Mouse (Mus musculus) limb, embryonic 12.5 days (tissue): Measurements from ENCODE around the gene March7. TPM values are rescaled to one million over a fixed set of nuclear protein-coding genes. Genes with fewer than 3 reads are reported as not detected.

Source experiments
- ATAC-seq: fragments of 200-750 bp; cut with Nextera tagmentation; 2 replicates; pipeline ENCODE4 v1.8.0; 2017; ENCODE audit warnings: low read depth, moderate TSS enrichment; ENCODE audit not compliant: insufficient number of reproducible peaks, insufficient read depth, low FRiP score, low TSS enrichment
- H3K27ac ChIP-seq: fragments of 300-500 bp; sonication (generic); 2 replicates; pipeline ENCODE4 v1.5.1; 2016; ENCODE audit warnings: mild to moderate bottlenecking, moderate library complexity
- H3K27me3 ChIP-seq: fragments of 300-500 bp; sonication (generic); 2 replicates; pipeline ENCODE4 v1.6.1; 2016; ENCODE audit warnings: mild to moderate bottlenecking, moderate library complexity
- H3K36me3 ChIP-seq: fragments of 300-500 bp; sonication (generic); 2 replicates; pipeline ENCODE4 v1.6.1; 2016; ENCODE audit warnings: mild to moderate bottlenecking, moderate library complexity
- H3K4me1 ChIP-seq: fragments of 300-500 bp; sonication (generic); replicated peaks from 2 replicates; pipeline ENCODE4 v1.6.1; 2016
- H3K4me2 ChIP-seq: fragments of 300-500 bp; sonication (generic); 2 replicates; pipeline ENCODE4 v1.6.1; 2016; ENCODE audit warnings: mild to moderate bottlenecking, moderate library complexity
- H3K4me3 ChIP-seq: fragments of 300-500 bp; sonication (generic); replicated peaks from 2 replicates; pipeline ENCODE4 v1.5.1; 2016; ENCODE audit warnings: mild to moderate bottlenecking
- H3K9ac ChIP-seq: fragments of 300-500 bp; sonication (generic); replicated peaks from 2 replicates; pipeline ENCODE4 v1.6.1; 2016; ENCODE audit warnings: mild to moderate bottlenecking, moderate library complexity
- H3K9me3 ChIP-seq: fragments of 300-500 bp; sonication (generic); 2 replicates; pipeline ENCODE4 v1.6.1; 2016; ENCODE audit warnings: mild to moderate bottlenecking, moderate library complexity
- whole genome bisulfite sequencing: fragments of 180-500 bp; shearing (Covaris S2); methylation state at CpG from one replicate; pipeline ENCODE4 v1.1.7; 2016; 5-methylcytosine and 5-hydroxymethylcytosine counted together
- polyA plus RNA-seq: library from polyadenylated mRNA; unstranded; fragments of >200 nt; fragmentation: Nextera tagmentation; extraction: Ambion mirVana; gene quantifications from 2 replicates; pipeline ENCODE4 v1.2.1, GENCODE M21; 2016

Gene March7
- 93.3 and 104 TPM in 2 replicates for polyA plus RNA-seq

DNA sequence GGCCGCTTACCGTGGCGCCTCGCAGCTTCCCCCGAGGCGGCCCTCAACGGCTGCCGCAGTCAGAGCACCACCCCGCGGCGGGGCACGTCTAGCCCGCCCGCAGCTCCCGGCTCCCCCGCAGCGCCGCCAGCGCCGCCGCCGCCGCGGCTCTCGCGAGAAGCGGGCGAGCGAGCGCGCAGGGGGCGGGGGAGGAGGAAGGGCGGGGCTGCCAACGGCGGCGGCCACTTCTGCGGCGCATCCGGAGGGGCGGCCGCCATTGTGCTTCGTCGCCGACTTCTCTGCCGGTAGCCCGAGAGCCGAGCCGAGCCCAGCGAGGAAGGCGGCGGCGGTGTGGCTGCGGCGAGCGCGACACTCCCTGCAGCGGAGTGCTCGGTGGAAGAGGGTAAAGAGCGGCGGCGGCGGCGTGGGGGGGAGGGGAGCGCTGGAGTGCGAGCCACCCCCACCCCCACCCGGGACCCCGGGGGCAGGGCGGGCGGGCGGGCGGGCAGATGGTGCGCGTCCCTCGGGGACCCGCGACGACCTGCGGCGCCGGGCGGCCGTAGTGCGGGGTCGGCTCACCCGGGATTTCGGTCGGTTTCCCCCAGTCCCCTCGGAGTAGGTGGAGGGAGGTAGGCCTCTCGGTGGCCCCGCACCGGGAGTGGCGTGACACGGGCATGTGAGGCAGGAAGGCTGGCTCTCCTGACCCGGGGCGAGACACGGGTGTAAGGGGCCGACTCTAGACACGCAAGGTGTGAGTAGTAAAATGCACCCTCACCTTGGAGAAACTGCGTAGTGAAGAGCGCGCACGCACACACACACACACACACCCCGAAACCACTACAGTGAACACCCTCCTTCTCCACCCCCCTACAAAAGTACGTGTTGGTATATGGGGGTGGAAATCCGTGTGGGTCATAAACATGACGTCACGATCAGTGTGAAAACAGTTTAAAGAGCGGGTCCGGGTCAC, at the start of gene March7, which contains the start of gene Baz2b:
March7 (plus strand) TSS at position 185 of the 949 bp plus-strand sequence.
Baz2b (minus strand) TSS at position 137 of the 949 bp plus-strand sequence.
- Histone ChIP-seq H3K27ac (peak within 1 kb of the TSS; percentile 93), H3K36me3 (peaks cover 32% of the 10 kb centered on the region; the same call in 1 of the 2 replicates), H3K27me3 (no peaks in the 10 kb centered on the region), H3K9ac (peak within 1 kb of the TSS; percentile 96), H3K4me3 (peak within 1 kb of the TSS; percentile 93), H3K4me1 (peaks cover 25% of the 10 kb centered on the region), H3K4me2 (peak within 1 kb of the TSS; percentile 77), H3K9me3 (no peaks in the 10 kb centered on the region)
- peak; percentile 85 for ATAC-seq
- under 1% methylated on average over 71 of the region's 109 CpGs for WGBS

DNA sequence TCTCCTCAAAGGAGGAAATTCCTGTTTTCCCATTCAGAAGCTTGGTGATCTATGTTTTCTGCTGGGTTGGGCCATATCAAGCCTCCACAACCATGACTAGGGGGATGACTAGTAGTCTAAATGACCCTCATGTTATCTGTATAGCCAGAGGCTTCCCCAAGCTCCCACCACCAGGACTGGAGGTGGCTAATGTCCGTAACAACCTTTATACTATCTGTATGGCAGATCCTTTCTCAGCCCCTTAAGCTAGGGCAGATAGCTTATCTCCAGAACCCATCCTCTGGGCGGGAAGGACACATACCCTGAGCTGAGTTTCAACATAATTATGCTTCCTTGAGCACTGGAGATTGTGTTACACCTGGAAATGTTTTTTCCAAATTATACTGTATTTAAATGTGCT, 45.9 kb upstream of the March7 start:
- no peak overlapping the region for H3K9ac ChIP-seq
- no peak overlapping the region for H3K4me2 ChIP-seq
- no peak for ATAC-seq
- 0 out of 2 replicates have a peak, but pooled peaks cover 1% of the 10 kb centered on the region for H3K9me3 ChIP-seq
- H3K27ac ChIP-seq: no peak overlapping the region
- 0 out of 2 replicates have a peak, but pooled peaks cover under 1% of the 10 kb centered on the region for H3K36me3 ChIP-seq
- H3K4me3 ChIP-seq: no peak overlapping the region
- 82% methylated on average over 2 of the region's 2 CpGs for WGBS
- no peaks in the 10 kb centered on the region for H3K27me3 ChIP-seq
- no peaks in the 10 kb centered on the region for H3K4me1 ChIP-seq

DNA sequence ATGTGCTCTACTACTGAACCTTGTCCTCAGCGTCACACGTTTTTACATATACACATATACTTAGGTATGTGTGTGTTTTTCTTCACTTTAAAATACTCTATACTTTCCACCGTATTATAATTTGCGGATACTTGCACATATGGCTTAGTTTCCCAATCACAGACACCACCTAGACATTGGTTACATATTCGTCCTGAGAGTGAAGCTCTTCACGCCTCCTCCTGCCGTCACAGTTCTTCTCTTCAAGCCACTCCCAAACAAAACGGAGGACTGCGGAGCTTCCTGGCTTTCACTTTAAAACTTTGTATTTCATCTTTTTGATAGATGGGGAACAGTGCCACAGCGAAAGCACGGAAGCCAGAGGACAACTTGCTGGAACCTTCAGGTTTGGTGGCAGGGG, 44.0 kb upstream of the March7 start:
- Histone ChIP-seq H3K36me3 (no peaks in the 10 kb centered on the region), H3K9me3 (no peaks in the 10 kb centered on the region), H3K4me2 (no peak overlapping the region), H3K9ac (no peak overlapping the region), H3K27me3 (no peaks in the 10 kb centered on the region), H3K4me1 (no peaks in the 10 kb centered on the region), H3K4me3 (no peak overlapping the region), H3K27ac (no peak overlapping the region)
- 93% methylated on average over 11 of the region's 11 CpGs for whole genome bisulfite sequencing
- no peak for ATAC-seq

DNA sequence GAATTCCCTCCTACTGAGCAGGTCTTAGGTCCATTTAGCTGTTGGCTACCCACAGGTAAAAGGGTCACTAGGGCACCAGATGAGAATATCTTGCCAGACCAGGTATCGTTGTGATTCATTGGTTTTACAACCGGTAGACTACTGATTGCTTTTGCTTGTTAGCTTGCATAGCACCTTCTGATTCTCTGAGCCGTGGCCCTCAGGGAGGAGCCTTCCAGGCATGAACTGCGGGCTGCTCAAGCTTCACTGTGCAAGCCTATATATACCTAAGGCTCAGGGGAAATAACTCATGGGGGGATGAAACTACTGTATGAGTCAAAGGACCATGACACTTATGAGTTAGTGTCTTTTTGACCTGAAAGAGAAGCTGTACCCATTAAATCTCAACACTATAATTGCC, 42.8 kb upstream of the March7 start:
- H3K36me3 ChIP-seq: no peaks in the 10 kb centered on the region
- no peak overlapping the region for H3K4me3 ChIP-seq
- no peaks in the 10 kb centered on the region for H3K27me3 ChIP-seq
- no peak overlapping the region for H3K27ac ChIP-seq
- 77% methylated on average over 4 of the region's 4 CpGs for WGBS
- ATAC-seq: no peak
- H3K4me2 ChIP-seq: no peak overlapping the region
- no peaks in the 10 kb centered on the region for H3K9me3 ChIP-seq
- no peak overlapping the region for H3K9ac ChIP-seq
- no peaks in the 10 kb centered on the region for H3K4me1 ChIP-seq

DNA sequence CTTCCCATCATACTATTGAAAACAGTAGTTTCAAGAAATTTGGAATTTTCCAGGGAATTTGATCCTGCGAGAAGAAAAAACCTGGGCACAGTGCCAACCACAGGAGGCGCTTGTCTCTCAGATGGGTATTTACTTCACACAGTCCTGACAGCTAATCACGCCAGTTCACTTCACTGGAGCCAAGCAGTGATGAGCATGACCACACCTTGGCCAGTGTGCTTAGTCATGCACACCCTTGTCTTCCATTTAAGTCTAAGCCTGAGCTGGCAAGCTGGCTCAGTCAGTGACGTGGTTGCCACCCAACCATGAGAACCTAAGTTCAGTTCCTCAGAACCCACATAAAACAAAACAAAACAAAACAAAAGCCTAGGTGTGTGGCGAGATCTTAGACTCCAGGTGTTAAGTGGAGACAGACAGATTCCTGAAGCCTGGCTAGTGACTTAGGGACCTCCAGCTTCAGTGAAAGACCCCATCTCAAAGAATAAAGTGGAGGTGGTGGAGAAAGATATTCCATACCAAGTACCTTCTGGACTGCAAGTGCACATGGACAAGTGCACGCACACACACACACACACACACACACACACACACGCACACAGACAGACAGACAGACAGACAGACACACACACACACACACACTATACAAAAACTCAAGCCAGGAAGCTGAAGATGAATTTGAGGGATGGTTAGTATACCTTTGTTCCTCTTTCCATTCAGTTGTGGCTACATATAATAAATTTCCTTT, 37.7 kb upstream of the March7 start:
- H3K9me3 ChIP-seq: no peaks in the 10 kb centered on the region

DNA sequence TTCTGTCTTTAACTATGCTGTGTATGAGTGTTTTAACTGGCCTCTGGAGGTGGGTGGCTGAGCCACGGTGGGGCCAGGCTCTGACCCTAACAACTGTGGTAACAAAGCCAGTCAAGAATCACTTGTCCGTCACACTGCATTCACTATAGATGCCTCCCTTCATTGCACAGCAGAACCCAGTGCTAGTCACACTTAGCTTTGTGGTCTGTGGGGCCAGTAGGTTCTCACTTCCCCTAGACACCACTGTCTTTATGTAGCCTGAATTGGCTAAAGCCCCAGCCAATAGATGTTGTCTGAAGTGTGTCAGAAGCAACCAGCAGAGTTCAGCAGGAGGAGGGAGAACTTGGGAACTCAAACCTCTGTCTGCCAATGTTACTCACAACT, 37.2 kb upstream of the March7 start:
- no peaks in the 10 kb centered on the region for H3K27me3 ChIP-seq
- no peak overlapping the region for H3K4me3 ChIP-seq
- H3K27ac ChIP-seq: no peak overlapping the region
- no peak for ATAC-seq
- no peak overlapping the region for H3K4me2 ChIP-seq
- no peak overlapping the region for H3K9ac ChIP-seq
- no peaks in the 10 kb centered on the region for H3K9me3 ChIP-seq
- no peaks in the 10 kb centered on the region for H3K36me3 ChIP-seq
- 0 out of 2 replicates have a peak, but pooled peaks cover 7% of the 10 kb centered on the region for H3K4me1 ChIP-seq
- 86% methylated on average over 2 of the region's 2 CpGs for WGBS

More for the DNA sequence above, 37.7 kb upstream of the March7 start:
- 77% methylated on average over 7 of the region's 7 CpGs for WGBS
- Histone ChIP-seq H3K4me2 (no peak overlapping the region), H3K27me3 (no peaks in the 10 kb centered on the region), H3K27ac (no peak overlapping the region), H3K4me3 (no peak overlapping the region), H3K36me3 (no peaks in the 10 kb centered on the region), H3K9ac (no peak overlapping the region), H3K4me1 (0 out of 2 replicates have a peak, but pooled peaks cover 7% of the 10 kb centered on the region)
- ATAC-seq: no peak

DNA sequence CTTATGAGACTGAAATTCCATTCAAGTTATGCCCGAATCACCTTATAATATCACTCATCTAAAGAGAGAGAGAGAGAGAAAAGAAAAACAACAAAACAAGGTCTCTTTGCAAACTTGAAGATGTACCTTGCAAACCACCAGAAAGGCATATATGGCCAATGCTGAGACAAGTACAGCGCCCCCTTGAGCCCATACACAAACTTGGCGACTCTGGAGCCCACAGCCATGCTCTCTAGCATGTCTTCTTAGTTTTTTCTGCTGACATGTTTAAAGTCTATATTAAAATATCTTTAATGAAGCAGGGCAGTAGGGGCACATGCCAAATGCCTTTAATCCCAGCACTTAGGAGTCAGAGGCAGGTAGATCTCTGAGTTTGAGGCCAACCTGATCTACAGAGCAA, 36.5 kb upstream of the March7 start:
- ATAC-seq: no peak
- Histone ChIP-seq H3K9me3 (no peaks in the 10 kb centered on the region), H3K4me1 (0 out of 2 replicates have a peak, but pooled peaks cover 7% of the 10 kb centered on the region), H3K4me3 (no peak overlapping the region), H3K36me3 (no peaks in the 10 kb centered on the region), H3K27ac (no peak overlapping the region), H3K4me2 (no peak overlapping the region), H3K9ac (no peak overlapping the region), H3K27me3 (no peaks in the 10 kb centered on the region)
- 60% methylated on average over 3 of the region's 3 CpGs for WGBS

DNA sequence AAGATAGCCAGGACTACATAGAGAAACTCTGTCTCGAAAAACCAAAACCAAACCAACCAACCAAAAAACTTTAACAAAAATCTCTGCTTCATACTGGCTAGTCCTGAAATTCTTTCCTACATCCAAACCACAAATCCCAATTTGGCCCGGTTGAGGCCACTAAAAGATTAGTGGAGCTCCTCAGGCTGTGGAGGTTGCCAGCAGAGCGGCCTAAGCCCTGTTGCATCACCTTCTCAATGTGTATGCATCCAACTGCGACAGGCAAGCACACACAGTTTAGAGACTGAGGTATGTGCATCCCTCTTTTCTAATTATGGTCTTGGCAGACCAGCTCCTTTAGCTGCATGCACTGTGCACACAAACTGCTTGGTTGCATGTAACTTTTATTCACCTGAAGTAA, 36.1 kb upstream of the March7 start:
- WGBS: 94% methylated on average over 4 of the region's 4 CpGs
- Histone ChIP-seq H3K4me2 (no peak overlapping the region), H3K9ac (no peak overlapping the region), H3K9me3 (no peaks in the 10 kb centered on the region), H3K4me1 (0 out of 2 replicates have a peak, but pooled peaks cover 7% of the 10 kb centered on the region), H3K27ac (no peak overlapping the region), H3K36me3 (no peaks in the 10 kb centered on the region), H3K4me3 (no peak overlapping the region), H3K27me3 (no peaks in the 10 kb centered on the region)
- ATAC-seq: no peak

DNA sequence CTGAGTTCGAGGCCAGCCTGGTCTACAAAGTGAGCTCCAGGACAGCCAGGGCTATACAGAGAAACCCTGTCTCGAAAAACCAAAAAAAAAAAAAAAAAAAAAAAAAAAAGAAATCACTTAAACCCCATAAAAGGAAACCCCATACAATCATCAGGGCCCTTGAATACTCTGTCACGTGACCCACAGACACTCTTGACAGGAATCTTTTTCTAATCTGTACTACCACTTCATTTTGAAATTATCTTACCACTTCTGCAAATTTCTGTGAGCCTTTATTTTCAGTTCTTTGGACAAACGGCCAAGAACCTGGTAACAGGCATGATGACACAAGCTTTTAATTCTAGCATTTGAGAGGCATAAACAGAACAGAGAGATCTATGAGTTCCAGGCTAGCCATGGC, 34.6 kb upstream of the March7 start:
- H3K4me2 ChIP-seq: no peak overlapping the region
- 0 out of 2 replicates have a peak, but pooled peaks cover 7% of the 10 kb centered on the region for H3K4me1 ChIP-seq
- ATAC-seq: no peak
- 90% methylated on average over 3 of the region's 4 CpGs for WGBS
- no peaks in the 10 kb centered on the region for H3K27me3 ChIP-seq
- no peaks in the 10 kb centered on the region for H3K36me3 ChIP-seq
- H3K4me3 ChIP-seq: no peak overlapping the region
- no peaks in the 10 kb centered on the region for H3K9me3 ChIP-seq
- H3K27ac ChIP-seq: no peak overlapping the region
- H3K9ac ChIP-seq: no peak overlapping the region

DNA sequence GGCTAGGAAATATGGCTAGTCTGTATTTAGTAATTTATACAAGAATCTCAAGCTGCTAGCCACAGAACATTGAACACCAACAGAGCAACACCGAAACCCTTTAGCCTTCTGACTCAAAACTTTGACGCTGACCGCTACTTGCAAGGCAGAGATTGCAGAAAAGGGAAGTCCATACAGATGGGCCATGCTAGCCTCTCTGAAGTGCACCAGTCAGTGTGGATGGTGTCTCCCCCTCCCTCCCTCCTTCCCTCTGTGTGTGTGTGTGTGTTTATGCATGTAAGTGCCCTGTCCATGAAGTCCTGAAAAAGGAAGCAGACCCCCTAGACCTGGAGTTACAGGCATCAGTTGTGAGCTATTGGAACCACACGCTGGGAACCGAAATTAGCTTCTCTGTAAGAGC, 33.6 kb upstream of the March7 start:
- no peak for ATAC-seq
- Histone ChIP-seq H3K4me1 (0 out of 2 replicates have a peak, but pooled peaks cover 7% of the 10 kb centered on the region), H3K27me3 (no peaks in the 10 kb centered on the region), H3K4me3 (no peak overlapping the region), H3K27ac (no peak overlapping the region), H3K4me2 (no peak overlapping the region), H3K9ac (no peak overlapping the region), H3K36me3 (no peaks in the 10 kb centered on the region), H3K9me3 (no peaks in the 10 kb centered on the region)
- WGBS: 81% methylated on average over 5 of the region's 5 CpGs

DNA sequence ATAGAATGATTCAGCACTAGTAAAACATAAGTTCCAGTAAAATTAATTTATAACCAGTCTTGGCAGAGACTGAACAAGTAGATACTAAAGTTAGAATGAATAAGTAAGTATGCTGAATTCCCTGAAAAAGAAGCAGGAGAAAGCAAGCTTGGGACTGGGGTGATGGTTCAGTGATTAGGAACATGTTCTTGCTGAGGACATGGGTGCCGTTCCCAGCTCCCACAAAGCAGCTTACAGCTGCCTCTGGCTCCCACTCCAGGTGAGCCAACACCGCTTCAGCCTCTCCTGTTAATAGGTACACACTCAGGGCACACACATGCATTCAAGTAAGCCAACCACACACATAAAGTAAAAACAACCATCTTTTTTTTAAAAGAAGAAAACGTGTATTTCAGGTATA, 32.2 kb upstream of the March7 start:
- Histone ChIP-seq H3K4me3 (no peak overlapping the region), H3K27ac (no peak overlapping the region), H3K9ac (no peak overlapping the region), H3K4me2 (no peak overlapping the region), H3K9me3 (no peaks in the 10 kb centered on the region), H3K27me3 (no peaks in the 10 kb centered on the region), H3K36me3 (no peaks in the 10 kb centered on the region), H3K4me1 (0 out of 2 replicates have a peak, but pooled peaks cover 5% of the 10 kb centered on the region)
- WGBS: 79% methylated on average over 3 of the region's 3 CpGs
- ATAC-seq: no peak
